Mouse (Mus musculus): ENCODE data around the gene Afmid. TPM values are rescaled to one million over a fixed set of nuclear protein-coding genes. Genes with fewer than 3 reads are reported as not detected.

Afmid gene
- polyA plus RNA-seq, 1 experiment from 2014 or later: 15.4 TPM

GRCm38 (mm10) chr11:117800038-117800437 lies 25.7 kb upstream of the Afmid start:
- H3K9me3 ChIP-seq (replicated peaks; ENCODE audit: control insufficient read depth, low read length): no peaks in the 10 kb centered on the region
- 83% methylated on average over 7 of the region's 7 CpGs for WGBS (ENCODE audit: insufficient replicate concordance)
- no peaks in the 10 kb centered on the region for H3K27me3 ChIP-seq (ENCODE audit: control insufficient read depth, insufficient read depth, low read depth, low read length)
- peak overlapping the region; percentile 71 for H3K4me2 ChIP-seq (ENCODE audit: low read depth, low read length)
- H3K27ac ChIP-seq (ENCODE audit: low read length): peak overlapping the region; percentile 98
- ATAC-seq (ENCODE audit: low read depth): no peak
- H3K36me3 ChIP-seq (ENCODE audit: control insufficient read depth, insufficient read depth): peaks cover 23% of the 10 kb centered on the region
- H3K9ac ChIP-seq (ENCODE audit: low read depth, low read length): peak overlapping the region; percentile 92
- peak overlapping the region; percentile 85 for H3K4me3 ChIP-seq (ENCODE audit: low read depth, low read length)
- H3K4me1 ChIP-seq (ENCODE audit: control insufficient read depth, low read depth, low read length): peaks cover 58% of the 10 kb centered on the region

GRCm38 (mm10) chr11:117801650-117802049 lies 24.1 kb upstream of the Afmid start:
- no peak for ATAC-seq (ENCODE audit: low read depth)
- H3K4me2 ChIP-seq (ENCODE audit: low read depth, low read length): peak overlapping the region; percentile 71
- peak overlapping the region; percentile 85 for H3K4me3 ChIP-seq (ENCODE audit: low read depth, low read length)
- H3K9me3 ChIP-seq (replicated peaks; ENCODE audit: control insufficient read depth, low read length): no peaks in the 10 kb centered on the region
- 0 out of 2 replicates have a peak overlapping the region, but pooled peaks have one; percentile 43 for H3K27ac ChIP-seq (ENCODE audit: low read length)
- peak overlapping the region; percentile 60 for H3K9ac ChIP-seq (ENCODE audit: low read depth, low read length)
- H3K36me3 ChIP-seq (ENCODE audit: control insufficient read depth, insufficient read depth): peaks cover 34% of the 10 kb centered on the region
- no peaks in the 10 kb centered on the region for H3K27me3 ChIP-seq (ENCODE audit: control insufficient read depth, insufficient read depth, low read depth, low read length)
- WGBS (ENCODE audit: insufficient replicate concordance): 84% methylated on average over 7 of the region's 7 CpGs
- H3K4me1 ChIP-seq (ENCODE audit: control insufficient read depth, low read depth, low read length): peaks cover 47% of the 10 kb centered on the region

GRCm38 (mm10) chr11:117803166-117803688 lies 22.5 kb upstream of the Afmid start:
- H3K9ac ChIP-seq (ENCODE audit: low read depth, low read length): peak overlapping the region; percentile 13
- H3K27me3 ChIP-seq (ENCODE audit: control insufficient read depth, insufficient read depth, low read depth, low read length): no peaks in the 10 kb centered on the region
- ATAC-seq (ENCODE audit: low read depth): no peak
- H3K4me2 ChIP-seq (ENCODE audit: low read depth, low read length): peak overlapping the region; percentile 71
- no peaks in the 10 kb centered on the region for H3K9me3 ChIP-seq (replicated peaks; ENCODE audit: control insufficient read depth, low read length)
- 0 out of 2 replicates have a peak overlapping the region, but pooled peaks have one; percentile 23 for H3K27ac ChIP-seq (ENCODE audit: low read length)
- H3K4me3 ChIP-seq (ENCODE audit: low read depth, low read length): peak overlapping the region; percentile 23
- H3K4me1 ChIP-seq (ENCODE audit: control insufficient read depth, low read depth, low read length): peaks cover 42% of the 10 kb centered on the region
- H3K36me3 ChIP-seq (ENCODE audit: control insufficient read depth, insufficient read depth): peaks cover 43% of the 10 kb centered on the region
- 90% methylated on average over 3 of the region's 3 CpGs for WGBS (ENCODE audit: insufficient replicate concordance)

- Histone ChIP-seq H3K27me3 (ENCODE audit: control insufficient read depth, insufficient read depth, low read depth, low read length) (no peaks in the 10 kb centered on the region), H3K4me1 (ENCODE audit: control insufficient read depth, low read depth, low read length) (peaks cover 39% of the 10 kb centered on the region), H3K9ac (ENCODE audit: low read depth, low read length) (no peak overlapping the region), H3K9me3 (replicated peaks; ENCODE audit: control insufficient read depth, low read length) (no peaks in the 10 kb centered on the region), H3K27ac (ENCODE audit: low read length) (no peak overlapping the region), H3K4me3 (ENCODE audit: low read depth, low read length) (no peak overlapping the region), H3K4me2 (ENCODE audit: low read depth, low read length) (no peak overlapping the region), H3K36me3 (ENCODE audit: control insufficient read depth, insufficient read depth) (peaks cover 41% of the 10 kb centered on the region)
- ATAC-seq (ENCODE audit: low read depth): no peak
- WGBS (ENCODE audit: insufficient replicate concordance): 93% methylated on average over 6 of the region's 6 CpGs
These were observed 18.9 kb upstream of the Afmid start for GRCm38 (mm10) chr11:117806781-117807180.

- H3K27ac ChIP-seq (ENCODE audit: low read length): peak within 1 kb of the TSS; percentile 83
- no peaks in the 10 kb centered on the region for H3K9me3 ChIP-seq (replicated peaks; ENCODE audit: control insufficient read depth, low read length)
- peak within 1 kb of the TSS; percentile 92 for H3K4me2 ChIP-seq (ENCODE audit: low read depth, low read length)
- peaks cover 49% of the 10 kb centered on the region for H3K36me3 ChIP-seq (ENCODE audit: control insufficient read depth, insufficient read depth)
- H3K4me3 ChIP-seq (ENCODE audit: low read depth, low read length): peak within 1 kb of the TSS; percentile 84
- ATAC-seq (ENCODE audit: low read depth): peak; percentile 78
- H3K4me1 ChIP-seq (ENCODE audit: control insufficient read depth, low read depth, low read length): peaks cover 39% of the 10 kb centered on the region
- peak within 1 kb of the TSS; percentile 92 for H3K9ac ChIP-seq (ENCODE audit: low read depth, low read length)
- no peaks in the 10 kb centered on the region for H3K27me3 ChIP-seq (ENCODE audit: control insufficient read depth, insufficient read depth, low read depth, low read length)
- under 1% methylated on average over 75 of the region's 75 CpGs for WGBS (ENCODE audit: insufficient replicate concordance)
These were observed 16.1 kb upstream of the Afmid start, which contains the start of the genes Gm20708 and Syngr2 for GRCm38 (mm10) chr11:117809407-117810311. Gm20708 (plus strand) TSS chr11:117809668. Syngr2 (plus strand) TSS chr11:117809668.

- no peaks in the 10 kb centered on the region for H3K27me3 ChIP-seq (ENCODE audit: control insufficient read depth, insufficient read depth, low read depth, low read length)
These were observed 15.2 kb upstream of the Afmid start for GRCm38 (mm10) chr11:117810401-117811046.

GRCm38 (mm10) chr11:117813867-117814266 lies 11.9 kb upstream of the Afmid start:
- Histone ChIP-seq H3K4me3 (ENCODE audit: low read depth, low read length) (no peak overlapping the region), H3K27me3 (ENCODE audit: control insufficient read depth, insufficient read depth, low read depth, low read length) (no peaks in the 10 kb centered on the region), H3K36me3 (ENCODE audit: control insufficient read depth, insufficient read depth) (peaks cover 63% of the 10 kb centered on the region), H3K9me3 (replicated peaks; ENCODE audit: control insufficient read depth, low read length) (no peaks in the 10 kb centered on the region), H3K27ac (ENCODE audit: low read length) (peak overlapping the region; percentile 62), H3K4me2 (ENCODE audit: low read depth, low read length) (no peak overlapping the region), H3K4me1 (ENCODE audit: control insufficient read depth, low read depth, low read length) (peaks cover 39% of the 10 kb centered on the region), H3K9ac (ENCODE audit: low read depth, low read length) (0 out of 2 replicates have a peak overlapping the region, but pooled peaks have one; percentile 27)
- ATAC-seq (ENCODE audit: low read depth): no peak
- 53% methylated on average over 5 of the region's 5 CpGs for WGBS (ENCODE audit: insufficient replicate concordance)

More at GRCm38 (mm10) chr11:117810401-117811046, 15.2 kb upstream of the Afmid start:
- WGBS (ENCODE audit: insufficient replicate concordance): under 1% methylated on average over 21 of the region's 21 CpGs
- Histone ChIP-seq H3K4me3 (ENCODE audit: low read depth, low read length) (peak overlapping the region; percentile 84), H3K9ac (ENCODE audit: low read depth, low read length) (peak overlapping the region; percentile 92), H3K9me3 (replicated peaks; ENCODE audit: control insufficient read depth, low read length) (no peaks in the 10 kb centered on the region), H3K27ac (ENCODE audit: low read length) (peak overlapping the region; percentile 83), H3K36me3 (ENCODE audit: control insufficient read depth, insufficient read depth) (peaks cover 55% of the 10 kb centered on the region), H3K4me1 (ENCODE audit: control insufficient read depth, low read depth, low read length) (peaks cover 43% of the 10 kb centered on the region), H3K4me2 (ENCODE audit: low read depth, low read length) (peak overlapping the region; percentile 92)
- peak; percentile 70 for ATAC-seq (ENCODE audit: low read depth)

GRCm38 (mm10) chr11:117814704-117815366 lies 10.9 kb upstream of the Afmid start:
- peaks cover 34% of the 10 kb centered on the region for H3K4me1 ChIP-seq (ENCODE audit: control insufficient read depth, low read depth, low read length)
- H3K9ac ChIP-seq (ENCODE audit: low read depth, low read length): no peak overlapping the region
- peak overlapping the region; percentile 15; the same call in 1 of the 2 replicates for H3K27ac ChIP-seq (ENCODE audit: low read length)
- H3K9me3 ChIP-seq (replicated peaks; ENCODE audit: control insufficient read depth, low read length): no peaks in the 10 kb centered on the region
- WGBS (ENCODE audit: insufficient replicate concordance): 77% methylated on average over 6 of the region's 6 CpGs
- H3K4me3 ChIP-seq (ENCODE audit: low read depth, low read length): no peak overlapping the region
- peaks cover 66% of the 10 kb centered on the region for H3K36me3 ChIP-seq (ENCODE audit: control insufficient read depth, insufficient read depth)
- no peak overlapping the region for H3K4me2 ChIP-seq (ENCODE audit: low read depth, low read length)
- H3K27me3 ChIP-seq (ENCODE audit: control insufficient read depth, insufficient read depth, low read depth, low read length): no peaks in the 10 kb centered on the region
- no peak for ATAC-seq (ENCODE audit: low read depth)
